Mouse (Mus musculus): Measurements from ENCODE around the gene Vcam1. TPM values are rescaled to one million over a fixed set of nuclear protein-coding genes. Genes with fewer than 3 reads are reported as not detected.

Vcam1 gene
- polyA plus RNA-seq, 1 experiment from 2014 or later: 55.0 TPM

GRCm38 (mm10) chr3:116141226-116141625, 11.7 kb upstream of the Vcam1 start:
- Histone ChIP-seq H3K4me3 (ENCODE audit: low read depth, low read length) (no peak overlapping the region), H3K4me2 (replicated peaks; ENCODE audit: low read depth, low read length) (no peak overlapping the region), H3K27ac (ENCODE audit: low read length) (no peak overlapping the region), H3K9ac (replicated peaks; ENCODE audit: low read depth) (no peak overlapping the region), H3K27me3 (replicated peaks; ENCODE audit: insufficient read depth, low read length) (no peaks in the 10 kb centered on the region), H3K9me3 (ENCODE audit: low read length) (no peaks in the 10 kb centered on the region), H3K4me1 (ENCODE audit: insufficient read depth, low read depth, low read length) (no peaks in the 10 kb centered on the region), H3K36me3 (ENCODE audit: insufficient read depth, low read length) (no peaks in the 10 kb centered on the region)
- WGBS: 90% methylated on average over 3 of the region's 3 CpGs
- ATAC-seq (no peak), DNase-seq (ENCODE audit: low spot score) (no peak)
- no peak for TF ChIP-seq EP300 (IDR thresholded peaks at IDR 0.05)
- TF ChIP-seq CTCF (IDR thresholded peaks at IDR 0.05): no peak

GRCm38 (mm10) chr3:116139000-116139399, 9.5 kb upstream of the Vcam1 start:
- Histone ChIP-seq H3K27ac (ENCODE audit: low read length) (no peak overlapping the region), H3K4me2 (replicated peaks; ENCODE audit: low read depth, low read length) (no peak overlapping the region), H3K4me1 (ENCODE audit: insufficient read depth, low read depth, low read length) (no peaks in the 10 kb centered on the region), H3K9me3 (ENCODE audit: low read length) (no peaks in the 10 kb centered on the region), H3K9ac (replicated peaks; ENCODE audit: low read depth) (no peak overlapping the region), H3K27me3 (replicated peaks; ENCODE audit: insufficient read depth, low read length) (no peaks in the 10 kb centered on the region), H3K36me3 (ENCODE audit: insufficient read depth, low read length) (no peaks in the 10 kb centered on the region), H3K4me3 (ENCODE audit: low read depth, low read length) (no peak overlapping the region)
- DNase-seq (ENCODE audit: low spot score): no peak
- ATAC-seq: no peak
- 50% methylated on average over 5 of the region's 5 CpGs for WGBS
- no peak for TF ChIP-seq EP300 (IDR thresholded peaks at IDR 0.05)
- TF ChIP-seq CTCF (IDR thresholded peaks at IDR 0.05): no peak

GRCm38 (mm10) chr3:116138081-116138480, 8.6 kb upstream of the Vcam1 start:
- WGBS: 53% methylated on average over 5 of the region's 5 CpGs

DNA sequence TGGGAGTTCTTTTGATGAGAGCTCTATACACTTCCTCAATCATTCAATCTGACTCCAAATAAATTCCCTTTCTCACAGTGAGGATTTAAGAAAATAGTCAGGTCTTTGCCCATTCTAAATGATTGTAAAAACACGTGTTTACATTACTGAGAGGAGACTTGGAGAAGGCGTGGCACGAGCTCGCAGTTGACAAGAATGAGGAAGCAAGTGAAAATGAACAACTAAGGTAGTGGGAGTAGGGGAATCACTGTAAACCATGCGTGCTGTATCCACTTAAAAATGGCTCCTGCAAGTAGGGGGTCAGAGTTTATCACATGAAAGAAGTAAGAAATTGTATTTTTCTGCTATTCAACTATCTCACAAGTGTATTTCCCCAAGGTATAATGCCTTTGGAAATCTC, 3.9 kb upstream of the Vcam1 start:
- no peak for TF ChIP-seq EP300 (IDR thresholded peaks at IDR 0.05)
- TF ChIP-seq CTCF (IDR thresholded peaks at IDR 0.05): no peak
- Histone ChIP-seq H3K4me2 (replicated peaks; ENCODE audit: low read depth, low read length) (no peak overlapping the region), H3K4me1 (ENCODE audit: insufficient read depth, low read depth, low read length) (peaks cover 3% of the 10 kb centered on the region; the same call in 1 of the 2 replicates), H3K36me3 (ENCODE audit: insufficient read depth, low read length) (no peaks in the 10 kb centered on the region), H3K27me3 (replicated peaks; ENCODE audit: insufficient read depth, low read length) (no peaks in the 10 kb centered on the region), H3K9ac (replicated peaks; ENCODE audit: low read depth) (no peak overlapping the region), H3K4me3 (ENCODE audit: low read depth, low read length) (no peak overlapping the region), H3K9me3 (ENCODE audit: low read length) (no peaks in the 10 kb centered on the region), H3K27ac (ENCODE audit: low read length) (no peak overlapping the region)
- 38% methylated on average over 5 of the region's 5 CpGs for WGBS
- DNase-seq (ENCODE audit: low spot score) (no peak), ATAC-seq (no peak)

More at GRCm38 (mm10) chr3:116138081-116138480, 8.6 kb upstream of the Vcam1 start:
- no peaks in the 10 kb centered on the region for H3K4me1 ChIP-seq (ENCODE audit: insufficient read depth, low read depth, low read length)
- no peak for ATAC-seq
- H3K4me2 ChIP-seq (replicated peaks; ENCODE audit: low read depth, low read length): no peak overlapping the region
- H3K9ac ChIP-seq (replicated peaks; ENCODE audit: low read depth): no peak overlapping the region
- TF ChIP-seq CTCF (IDR thresholded peaks at IDR 0.05) (no peak), EP300 (IDR thresholded peaks at IDR 0.05) (no peak)
- no peak overlapping the region for H3K27ac ChIP-seq (ENCODE audit: low read length)
- no peaks in the 10 kb centered on the region for H3K36me3 ChIP-seq (ENCODE audit: insufficient read depth, low read length)
- no peaks in the 10 kb centered on the region for H3K27me3 ChIP-seq (replicated peaks; ENCODE audit: insufficient read depth, low read length)
- H3K9me3 ChIP-seq (ENCODE audit: low read length): no peaks in the 10 kb centered on the region
- H3K4me3 ChIP-seq (ENCODE audit: low read depth, low read length): no peak overlapping the region
- DNase-seq (ENCODE audit: low spot score): no peak

- DNase-seq (ENCODE audit: low spot score) (no peak), ATAC-seq (no peak)
- H3K9ac ChIP-seq (replicated peaks; ENCODE audit: low read depth): no peak overlapping the region
- H3K9me3 ChIP-seq (ENCODE audit: low read length): no peaks in the 10 kb centered on the region
- no peaks in the 10 kb centered on the region for H3K27me3 ChIP-seq (replicated peaks; ENCODE audit: insufficient read depth, low read length)
- H3K4me1 ChIP-seq (ENCODE audit: insufficient read depth, low read depth, low read length): peaks cover 3% of the 10 kb centered on the region; the same call in 1 of the 2 replicates
- H3K27ac ChIP-seq (ENCODE audit: low read length): no peak overlapping the region
- WGBS: 78% methylated on average over 3 of the region's 3 CpGs
- H3K4me2 ChIP-seq (replicated peaks; ENCODE audit: low read depth, low read length): no peak overlapping the region
- H3K4me3 ChIP-seq (ENCODE audit: low read depth, low read length): no peak overlapping the region
- TF ChIP-seq EP300 (IDR thresholded peaks at IDR 0.05) (no peak), CTCF (IDR thresholded peaks at IDR 0.05) (no peak)
- H3K36me3 ChIP-seq (ENCODE audit: insufficient read depth, low read length): no peaks in the 10 kb centered on the region
Measured at GRCm38 (mm10) chr3:116130711-116131110, 1.2 kb upstream of the Vcam1 start.

GRCm38 (mm10) chr3:116129841-116130595, 530 bp upstream of the Vcam1 start:
- Histone ChIP-seq H3K27ac (ENCODE audit: low read length) (no peak overlapping the region), H3K36me3 (ENCODE audit: insufficient read depth, low read length) (no peaks in the 10 kb centered on the region), H3K4me2 (replicated peaks; ENCODE audit: low read depth, low read length) (peak overlapping the region; percentile 46; the same call in 1 of the 2 replicates), H3K27me3 (replicated peaks; ENCODE audit: insufficient read depth, low read length) (no peaks in the 10 kb centered on the region), H3K4me3 (ENCODE audit: low read depth, low read length) (peak overlapping the region; percentile 38; the same call in 1 of the 2 replicates), H3K4me1 (ENCODE audit: insufficient read depth, low read depth, low read length) (peaks cover 3% of the 10 kb centered on the region; the same call in 1 of the 2 replicates), H3K9ac (replicated peaks; ENCODE audit: low read depth) (no peak overlapping the region), H3K9me3 (ENCODE audit: low read length) (no peaks in the 10 kb centered on the region)
- TF ChIP-seq CTCF (IDR thresholded peaks at IDR 0.05): no peak
- TF ChIP-seq EP300 (IDR thresholded peaks at IDR 0.05): no peak
- no peak for ATAC-seq
- 21% methylated on average over 4 of the region's 4 CpGs for WGBS
- no peak for DNase-seq (ENCODE audit: low spot score)

Data from lung, postnatal 0 days (tissue).